Mouse (Mus musculus): Measurements from ENCODE around the gene Cox7b. TPM values are rescaled to one million over a fixed set of nuclear protein-coding genes. Genes with fewer than 3 reads are reported as not detected.

The Cox7b gene
- polyA plus RNA-seq, 1 experiment from 2014 or later, result 297 TPM

GRCm38 (mm10) chrX:106035727-106036126 lies 20.2 kb downstream of the Cox7b start:
- no peaks in the 10 kb centered on the region for H3K27me3 ChIP-seq (replicated peaks; ENCODE audit: insufficient read depth, low read length)
- no peak overlapping the region for H3K27ac ChIP-seq (ENCODE audit: low read length)
- H3K4me1 ChIP-seq (ENCODE audit: insufficient read depth, low read depth, low read length), result no peaks in the 10 kb centered on the region; the same call in 1 of the 2 replicates
- TF ChIP-seq EP300 (IDR thresholded peaks at IDR 0.05) (no peak), CTCF (IDR thresholded peaks at IDR 0.05) (no peak)
- no peaks in the 10 kb centered on the region for H3K36me3 ChIP-seq (ENCODE audit: insufficient read depth, low read length)
- DNase-seq (ENCODE audit: low spot score), result no peak
- ATAC-seq, result no peak
- H3K4me3 ChIP-seq (ENCODE audit: low read depth, low read length), result no peak overlapping the region
- no peak overlapping the region for H3K4me2 ChIP-seq (replicated peaks; ENCODE audit: low read depth, low read length)
- no peak overlapping the region for H3K9ac ChIP-seq (replicated peaks; ENCODE audit: low read depth)
- H3K9me3 ChIP-seq (ENCODE audit: low read length), result no peaks in the 10 kb centered on the region
- 55% methylated on average over 2 of the region's 2 CpGs for WGBS

DNA sequence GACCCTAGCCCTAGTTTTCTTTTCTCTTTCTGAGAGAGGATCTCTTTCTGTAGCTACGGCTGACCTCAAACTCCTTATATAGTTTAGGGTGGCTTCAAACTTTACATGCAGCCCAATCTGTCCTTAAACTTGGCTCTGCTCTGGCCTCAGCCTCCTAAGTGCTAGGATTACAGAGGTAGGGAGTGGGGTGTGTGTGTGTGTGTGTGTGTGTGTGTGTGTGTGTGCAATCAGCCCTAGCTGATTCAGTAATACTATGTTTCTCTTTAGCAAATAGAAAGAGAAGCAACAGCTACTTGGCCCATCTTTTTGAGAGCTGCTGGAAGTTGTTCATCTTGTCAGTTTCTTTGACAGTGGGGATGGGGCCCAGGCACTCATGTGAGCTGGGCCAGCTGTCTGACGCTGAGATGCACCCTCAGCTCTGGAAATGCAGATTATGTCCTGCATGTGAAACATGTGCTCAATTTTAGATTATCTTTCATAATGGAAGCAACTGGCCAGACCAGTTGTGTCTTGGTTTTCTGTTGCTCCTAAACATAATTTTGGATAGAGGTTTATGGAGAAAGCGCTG lies 21.8 kb downstream of the Cox7b start:
- H3K36me3 ChIP-seq (ENCODE audit: insufficient read depth, low read length), result no peaks in the 10 kb centered on the region
- H3K4me3 ChIP-seq (ENCODE audit: low read depth, low read length), result no peak overlapping the region
- no peak overlapping the region for H3K27ac ChIP-seq (ENCODE audit: low read length)
- no peaks in the 10 kb centered on the region for H3K27me3 ChIP-seq (replicated peaks; ENCODE audit: insufficient read depth, low read length)
- no peaks in the 10 kb centered on the region for H3K9me3 ChIP-seq (ENCODE audit: low read length)
- ATAC-seq (peak; percentile 54), DNase-seq (ENCODE audit: low spot score) (no peak)
- H3K4me2 ChIP-seq (replicated peaks; ENCODE audit: low read depth, low read length), result no peak overlapping the region
- no peak overlapping the region for H3K9ac ChIP-seq (replicated peaks; ENCODE audit: low read depth)
- WGBS, result 71% methylated on average over 3 of the region's 3 CpGs
- no peak for TF ChIP-seq CTCF (IDR thresholded peaks at IDR 0.05)
- no peaks in the 10 kb centered on the region; the same call in 1 of the 2 replicates for H3K4me1 ChIP-seq (ENCODE audit: insufficient read depth, low read depth, low read length)

DNA sequence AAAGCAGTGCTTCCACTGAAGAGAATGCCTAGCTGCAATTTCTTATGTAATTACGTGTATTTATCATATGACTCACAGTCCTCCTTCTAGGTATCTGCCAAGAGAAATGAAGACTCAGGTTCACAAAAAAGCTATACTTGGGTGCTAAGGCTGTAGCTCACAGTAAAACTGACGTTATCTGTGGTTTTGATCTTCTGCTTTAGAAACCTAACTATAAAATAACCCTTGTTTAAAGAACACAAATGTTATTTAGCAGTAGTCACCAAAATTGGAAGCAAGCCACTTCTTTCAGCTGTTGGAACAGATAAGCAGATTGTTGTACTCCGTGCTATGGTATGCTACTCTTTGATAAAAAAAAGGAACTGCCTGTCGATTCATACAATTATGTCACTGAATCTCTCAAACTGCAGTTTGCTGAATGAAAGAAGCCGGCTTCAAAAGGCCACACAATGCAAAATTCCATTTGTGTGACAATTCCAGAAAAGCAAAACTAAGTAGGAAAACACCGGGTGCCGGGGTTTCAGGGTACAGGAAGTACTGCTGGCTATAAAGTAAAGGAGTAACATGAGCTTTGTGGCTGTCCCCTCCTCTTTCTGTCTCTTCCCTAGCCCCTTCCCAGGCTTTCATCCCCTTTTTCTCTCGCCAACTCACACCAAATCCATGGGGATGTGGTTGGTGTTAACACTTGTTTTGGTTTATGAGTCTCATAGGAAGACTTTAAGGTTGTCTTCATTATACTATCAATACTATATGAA lies 28.5 kb downstream of the Cox7b start:
- no peak overlapping the region for H3K9ac ChIP-seq (replicated peaks; ENCODE audit: low read depth)
- no peaks in the 10 kb centered on the region for H3K36me3 ChIP-seq (ENCODE audit: insufficient read depth, low read length)
- DNase-seq (ENCODE audit: low spot score) (peak; percentile 69), ATAC-seq (peak; percentile 72)
- H3K4me3 ChIP-seq (ENCODE audit: low read depth, low read length), result no peak overlapping the region
- no peaks in the 10 kb centered on the region; the same call in 1 of the 2 replicates for H3K4me1 ChIP-seq (ENCODE audit: insufficient read depth, low read depth, low read length)
- H3K27me3 ChIP-seq (replicated peaks; ENCODE audit: insufficient read depth, low read length), result no peaks in the 10 kb centered on the region
- 0 out of 2 replicates have a peak overlapping the region, but pooled peaks have one; percentile 17 for H3K4me2 ChIP-seq (replicated peaks; ENCODE audit: low read depth, low read length)
- H3K9me3 ChIP-seq (ENCODE audit: low read length), result no peaks in the 10 kb centered on the region
- no peak for TF ChIP-seq CTCF (IDR thresholded peaks at IDR 0.05)
- TF ChIP-seq EP300 (IDR thresholded peaks at IDR 0.05), result peak; percentile 84
- WGBS, result 24% methylated on average over 8 of the region's 8 CpGs
- H3K27ac ChIP-seq (ENCODE audit: low read length), result peak overlapping the region; percentile 62; the same call in 1 of the 2 replicates

DNA sequence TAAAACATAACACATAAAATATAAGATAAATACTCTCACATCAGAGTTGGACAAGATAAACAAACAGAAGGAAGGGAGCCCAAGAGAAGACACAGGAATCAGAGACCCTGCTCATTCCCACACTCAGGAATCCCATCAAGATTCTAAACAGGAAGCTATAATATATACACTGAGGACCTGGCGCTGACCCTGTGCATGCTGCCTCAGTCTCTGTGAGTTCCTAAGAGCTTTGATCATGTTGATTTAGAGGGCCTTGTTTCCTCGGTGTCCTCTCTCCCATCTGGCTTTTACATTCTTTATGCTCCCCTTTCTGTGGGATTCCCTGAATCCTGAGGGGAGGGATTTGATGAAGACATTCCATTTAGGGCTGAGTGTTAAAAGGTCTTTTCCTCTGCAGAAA lies 30.0 kb downstream of the Cox7b start:
- DNase-seq (ENCODE audit: low spot score), result peak; percentile 45
- H3K27ac ChIP-seq (ENCODE audit: low read length), result peak overlapping the region; percentile 59; the same call in 1 of the 2 replicates
- no peak overlapping the region for H3K9ac ChIP-seq (replicated peaks; ENCODE audit: low read depth)

DNA sequence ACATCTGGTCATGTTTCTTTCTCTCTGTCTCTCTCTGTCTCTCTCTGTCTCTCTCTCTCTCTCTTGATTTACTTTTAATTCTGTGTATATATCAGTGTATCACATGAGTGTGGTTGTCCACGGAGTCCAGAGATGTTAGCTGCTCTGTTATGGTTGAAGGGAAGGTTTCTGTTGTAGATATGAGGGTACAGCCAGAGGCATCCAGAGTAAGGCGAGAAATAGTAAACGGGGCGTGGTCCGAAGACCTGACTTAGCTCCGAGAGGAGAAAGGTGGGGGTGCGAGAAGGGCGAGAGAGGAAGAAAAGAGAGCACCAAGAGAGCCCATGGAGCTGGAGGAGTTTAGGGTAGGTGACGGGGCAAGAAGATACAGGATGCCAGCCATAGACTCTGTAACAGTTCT lies 30.4 kb downstream of the Cox7b start:
- Histone ChIP-seq H3K4me1 (ENCODE audit: insufficient read depth, low read depth, low read length) (no peaks in the 10 kb centered on the region; the same call in 1 of the 2 replicates), H3K9me3 (ENCODE audit: low read length) (no peaks in the 10 kb centered on the region), H3K36me3 (ENCODE audit: insufficient read depth, low read length) (no peaks in the 10 kb centered on the region), H3K4me2 (replicated peaks; ENCODE audit: low read depth, low read length) (peak overlapping the region; percentile 5; the same call in 1 of the 2 replicates), H3K27me3 (replicated peaks; ENCODE audit: insufficient read depth, low read length) (no peaks in the 10 kb centered on the region), H3K4me3 (ENCODE audit: low read depth, low read length) (no peak overlapping the region), H3K9ac (replicated peaks; ENCODE audit: low read depth) (no peak overlapping the region), H3K27ac (ENCODE audit: low read length) (peak overlapping the region; percentile 59)
- ATAC-seq, result peak; percentile 8; the same call in 1 of the 2 replicates
- DNase-seq (ENCODE audit: low spot score), result no peak
- 34% methylated on average over 9 of the region's 9 CpGs for WGBS
- no peak for TF ChIP-seq CTCF (IDR thresholded peaks at IDR 0.05)
- no peak for TF ChIP-seq EP300 (IDR thresholded peaks at IDR 0.05)

More for the DNA sequence above, 30.0 kb downstream of the Cox7b start:
- H3K4me1 ChIP-seq (ENCODE audit: insufficient read depth, low read depth, low read length), result no peaks in the 10 kb centered on the region; the same call in 1 of the 2 replicates
- H3K4me2 ChIP-seq (replicated peaks; ENCODE audit: low read depth, low read length), result no peak overlapping the region
- no peaks in the 10 kb centered on the region for H3K27me3 ChIP-seq (replicated peaks; ENCODE audit: insufficient read depth, low read length)
- no peaks in the 10 kb centered on the region for H3K9me3 ChIP-seq (ENCODE audit: low read length)
- no peak overlapping the region for H3K4me3 ChIP-seq (ENCODE audit: low read depth, low read length)
- 26% methylated on average over 2 of the region's 2 CpGs for WGBS
- peak; percentile 78 for ATAC-seq
- H3K36me3 ChIP-seq (ENCODE audit: insufficient read depth, low read length), result no peaks in the 10 kb centered on the region
- TF ChIP-seq EP300 (IDR thresholded peaks at IDR 0.05) (peak; percentile 76), CTCF (IDR thresholded peaks at IDR 0.05) (no peak)

DNA sequence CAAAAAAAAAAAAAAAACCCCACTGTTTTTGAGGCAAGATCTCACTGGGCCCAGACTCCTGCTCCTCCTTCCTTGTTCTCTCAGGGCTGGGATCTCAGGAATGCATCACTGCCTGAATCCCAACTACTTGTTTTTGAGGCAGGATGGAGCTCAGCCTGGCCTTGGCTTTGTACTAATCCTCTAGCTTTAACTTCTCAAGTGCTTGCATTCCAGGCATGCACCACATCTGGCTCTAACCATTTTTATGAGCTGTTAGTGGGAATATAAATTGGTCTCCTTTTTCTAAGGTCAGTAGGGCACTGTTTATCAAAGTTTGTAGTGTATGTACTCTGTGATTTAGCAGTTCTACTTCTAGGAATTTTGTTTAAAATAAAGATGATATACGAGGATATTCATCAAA lies 32.7 kb downstream of the Cox7b start:
- Histone ChIP-seq H3K36me3 (ENCODE audit: insufficient read depth, low read length) (no peaks in the 10 kb centered on the region), H3K27ac (ENCODE audit: low read length) (no peak overlapping the region), H3K27me3 (replicated peaks; ENCODE audit: insufficient read depth, low read length) (no peaks in the 10 kb centered on the region), H3K4me2 (replicated peaks; ENCODE audit: low read depth, low read length) (no peak overlapping the region), H3K9me3 (ENCODE audit: low read length) (no peaks in the 10 kb centered on the region), H3K9ac (replicated peaks; ENCODE audit: low read depth) (no peak overlapping the region), H3K4me3 (ENCODE audit: low read depth, low read length) (no peak overlapping the region), H3K4me1 (ENCODE audit: insufficient read depth, low read depth, low read length) (no peaks in the 10 kb centered on the region; the same call in 1 of the 2 replicates)
- ATAC-seq, result peak; percentile 20; the same call in 1 of the 2 replicates
- TF ChIP-seq EP300 (IDR thresholded peaks at IDR 0.05) (no peak), CTCF (IDR thresholded peaks at IDR 0.05) (no peak)
- no peak for DNase-seq (ENCODE audit: low spot score)
- 29% methylated on average over 1 of the region's 1 CpGs for WGBS

Other genes starting within 250 kb of the Cox7b start
- 123 and 147 TPM in 2 replicates for gene Atrx, start 86.3 kb upstream of the Cox7b start, polyA plus RNA-seq (2015; fragmentation: Nextera tagmentation; extraction: Ambion mirVana)
- gene Magt1, start 3.8 kb upstream of the Cox7b start, polyA plus RNA-seq (2015; fragmentation: Nextera tagmentation; extraction: Ambion mirVana), result 27.8 and 39.2 TPM in 2 replicates
- gene Atp7a, start 11.6 kb downstream of the Cox7b start, polyA plus RNA-seq (2015; fragmentation: Nextera tagmentation; extraction: Ambion mirVana), result 20.5 and 23.7 TPM in 2 replicates
- gene Tlr13, start 127.5 kb downstream of the Cox7b start, polyA plus RNA-seq (2015; fragmentation: Nextera tagmentation; extraction: Ambion mirVana), result 1.7 and 2.0 TPM in 2 replicates
- 79.2 and 84.6 TPM in 2 replicates for gene Pgk1, start 171.4 kb downstream of the Cox7b start, polyA plus RNA-seq (2015; fragmentation: Nextera tagmentation; extraction: Ambion mirVana)
- 14.1 and 16.0 TPM in 2 replicates for gene Taf9b, start 205.5 kb downstream of the Cox7b start, polyA plus RNA-seq (2015; fragmentation: Nextera tagmentation; extraction: Ambion mirVana)
- not detected in 2 replicates for gene Fnd3c2, start 239.7 kb downstream of the Cox7b start, polyA plus RNA-seq (2015; fragmentation: Nextera tagmentation; extraction: Ambion mirVana)

All from lung, postnatal 0 days (tissue).